Mouse (Mus musculus): ENCODE measurements at regions not wholly inside any gene's neighbourhood (a gene's known extent, or its start where the extent isn't known, plus 50 kb on each side); places are given as distances from the start of the nearest gene placed in this dataset.

DNA sequence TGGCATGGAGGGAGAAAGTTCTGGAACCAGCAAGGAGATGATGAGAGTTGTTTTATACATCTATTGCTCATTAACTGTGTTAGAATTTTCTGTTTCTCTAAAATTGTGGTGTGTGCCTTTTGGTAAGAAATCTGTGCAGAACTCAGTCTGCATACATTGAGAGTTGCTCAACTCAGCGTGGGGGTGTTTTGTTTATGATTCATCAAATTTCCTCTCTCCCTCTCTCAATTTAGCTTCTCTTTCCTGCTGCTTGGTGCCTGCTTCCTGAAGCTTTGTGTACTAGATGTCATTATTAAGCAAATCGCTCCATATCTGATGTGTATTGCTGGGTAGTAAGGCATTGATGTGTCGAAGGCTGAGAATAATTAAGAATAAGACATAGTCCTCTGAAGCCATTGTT is 81.4 kb upstream of the Eif4g2 start:
- no peak for TF ChIP-seq CTCF (IDR thresholded peaks at IDR 0.05)
- TF ChIP-seq EP300 (IDR thresholded peaks at IDR 0.05) = no peak

Data from lung, postnatal 0 days (tissue).